Mouse (Mus musculus) liver (tissue): Measurements from ENCODE around the gene Olfr53.
"Not testable (repeated sequence)": the region's sequence is repeated elsewhere in the genome, so short reads cannot be mapped to it uniquely, and the experiment has no call there.

ENCODE experiments used
- DNase-seq: peaks from one replicate; pipeline ENCODE4 v3.0.0-alpha.2; 2020; ENCODE audit warnings: mixed read lengths

Gene Olfr53

GRCm38 (mm10) chr7:140646152-140646551 is at the start of gene Olfr53:
Olfr53 (plus strand) TSS chr7:140646452.
- DNase-seq: no peak

- DNase-seq: not testable (repeated sequence)
Measured at GRCm38 (mm10) chr7:140600969-140601368, 45.3 kb upstream of the Olfr53 start, which contains the start of gene Olfr46. Olfr46 (plus strand) TSS chr7:140601269.

DNA sequence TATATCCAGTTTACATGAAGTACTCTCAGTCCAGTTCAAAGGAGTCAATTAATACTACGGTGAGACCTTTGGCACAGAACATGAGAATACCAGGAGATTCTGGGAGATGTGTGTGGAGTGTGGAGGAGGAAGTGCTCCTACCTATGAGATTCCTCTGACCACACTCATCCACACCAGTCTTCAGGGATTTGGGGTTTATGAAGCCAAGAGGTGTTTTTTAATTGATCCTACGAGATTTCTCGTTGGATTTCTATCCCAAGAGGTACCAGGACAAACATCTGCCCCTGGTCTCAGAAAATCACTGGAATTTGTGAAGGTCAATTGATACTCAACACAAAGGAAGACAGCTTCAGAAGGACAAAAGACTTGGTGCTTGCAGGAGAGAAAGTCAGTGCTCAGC is 17.6 kb upstream of the Olfr53 start, which contains the start of gene Olfr61:
Gene Olfr61 (plus strand): TSS at position 301 of the 400 bp plus-strand sequence.
- DNase-seq: not testable (repeated sequence)

DNA sequence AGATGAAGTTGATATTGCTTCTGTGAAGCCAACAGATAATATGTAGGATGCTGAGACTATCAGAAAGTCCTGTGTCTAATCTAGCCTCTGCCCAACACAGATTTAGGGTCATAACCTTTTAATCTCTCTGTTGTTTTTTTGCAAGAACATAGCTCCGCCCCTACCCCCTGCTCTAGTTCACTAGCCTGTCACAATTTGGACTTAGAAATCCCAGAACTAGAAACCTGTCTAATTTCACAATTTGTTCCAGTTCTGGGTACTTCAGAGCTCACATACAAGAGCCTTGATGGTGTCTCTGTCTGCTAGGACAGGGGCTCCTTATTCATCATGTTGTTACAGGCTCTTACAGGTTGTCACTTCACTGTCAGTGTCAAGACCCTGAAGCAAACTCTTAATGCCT is 15.7 kb upstream of the Olfr53 start:
- DNase-seq: no peak

GRCm38 (mm10) chr7:140659630-140660029 is 13.4 kb downstream of the Olfr53 start, which contains the start of gene Olfr539:
Olfr539 (plus strand) TSS chr7:140659930.
- DNase-seq: no peak

DNA sequence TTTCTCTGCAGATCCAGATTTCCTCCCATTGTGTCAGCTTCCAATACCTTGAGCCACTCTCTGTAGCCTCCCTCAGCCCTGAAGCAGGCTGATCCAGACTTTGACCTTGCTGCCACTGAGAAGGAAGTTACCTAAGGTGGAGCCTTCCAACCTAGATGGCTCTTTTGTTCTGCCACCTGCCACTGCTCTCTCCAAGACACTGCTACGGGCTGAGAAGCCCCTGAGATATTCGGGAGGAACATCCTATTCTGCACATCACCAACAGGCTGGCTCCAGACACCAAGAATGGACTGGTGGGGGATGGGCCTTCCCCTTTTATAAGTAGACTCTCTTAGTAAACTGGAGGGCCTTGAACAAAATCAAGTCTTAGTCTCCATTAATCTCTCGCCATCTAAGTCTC is 24.4 kb downstream of the Olfr53 start:
- DNase-seq: not testable (repeated sequence)

DNA sequence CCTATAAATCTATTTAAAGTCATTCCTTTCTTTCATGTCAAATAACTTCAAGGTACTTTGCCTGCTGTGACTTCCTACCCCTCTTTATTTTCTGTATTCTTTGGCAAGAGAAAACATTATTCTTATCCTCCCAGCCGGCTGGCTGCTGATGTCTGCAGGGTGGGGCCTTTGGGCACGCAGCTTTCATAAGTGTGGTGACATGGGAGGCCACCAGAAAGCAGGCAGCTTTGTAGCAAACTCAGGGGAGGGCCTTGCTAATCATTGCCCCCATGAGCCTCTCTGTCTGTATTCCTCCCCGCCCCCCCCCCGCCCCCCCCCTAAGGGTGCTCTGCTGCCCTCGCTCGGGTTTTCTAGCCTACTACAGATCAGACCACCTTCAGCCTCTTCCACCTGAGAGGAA is 29.6 kb downstream of the Olfr53 start:
- DNase-seq: no peak

- not testable (repeated sequence) for DNase-seq
Measured at GRCm38 (mm10) chr7:140679591-140679990, 33.3 kb downstream of the Olfr53 start.

GRCm38 (mm10) chr7:140681651-140682050 is 35.4 kb downstream of the Olfr53 start, which contains the start of gene Olfr45:
Olfr45 (plus strand) TSS chr7:140681951.
- DNase-seq: no peak

- no peak for DNase-seq
Measured at GRCm38 (mm10) chr7:140696967-140697366, 50.7 kb downstream of the Olfr53 start, which contains the start of gene Olfr541. Olfr541 (plus strand) TSS chr7:140697267.
